Mouse (Mus musculus) kidney, adult 2 months (tissue): ENCODE measurements around the gene Cog3.

ENCODE experiments used
- CTCF ChIP-seq: fragments of 200-500 bp; conservative IDR thresholded peaks from 2 replicates; pipeline ENCODE4 v1.5.1; 2011; ENCODE audit warnings: low read depth, mild to moderate bottlenecking, control low read depth, low read length, moderate library complexity, mixed read lengths; ENCODE audit not compliant: insufficient read depth, insufficient read length
- POLR2A ChIP-seq: fragments of 200-500 bp; IDR thresholded peaks from one replicate; pipeline ENCODE4 v1.6.1; 2011; ENCODE audit warnings: low read depth, low read length, control low read depth

DNA sequence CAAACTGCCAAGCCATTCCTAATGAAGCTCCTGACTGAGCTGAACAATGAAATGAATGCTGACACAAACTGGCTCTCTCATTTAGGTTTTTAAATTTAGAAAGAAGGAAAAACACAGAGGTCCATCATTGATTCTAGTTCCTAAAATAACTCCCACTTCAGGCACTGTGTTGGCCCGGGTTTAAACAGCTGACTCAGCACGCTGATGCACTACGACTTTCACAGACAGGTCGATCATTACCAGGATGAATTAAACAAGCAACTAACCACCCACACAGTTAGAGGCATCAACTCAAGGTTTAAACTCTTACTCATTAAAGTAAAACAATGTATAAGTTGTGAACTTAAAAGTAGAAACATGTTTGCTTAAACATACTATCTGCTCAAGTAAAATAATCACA, 47.7 kb downstream of the Cog3 start:
- no peak for TF ChIP-seq POLR2A
- no peak for TF ChIP-seq CTCF
